Mouse (Mus musculus): ENCODE results near the gene Gm8279. TPM values are rescaled to one million over a fixed set of nuclear protein-coding genes. Genes with fewer than 3 reads are reported as not detected.
"Not testable (repeated sequence)": the region's sequence is repeated elsewhere in the genome, so short reads cannot be mapped to it uniquely, and the experiment has no call there.

The Gm8279 gene
- not detected for total RNA-seq (2021)
- long read RNA-seq, experiment 1: 0 reads
- long read RNA-seq, experiment 2: 0 reads

- intact Hi-C loops (cut with DNase I; ENCODE audit: low total_unique reads); DNase-seq: not testable (repeated sequence)
These were observed at the start of gene Gm8279 for GRCm38 (mm10) chr14:5131219-5131618. Gene Gm8279, plus strand, starts transcription at chr14:5131519.

- DNase-seq; intact Hi-C loops (cut with DNase I; ENCODE audit: low total_unique reads): not testable (repeated sequence)
These were observed 32.9 kb downstream of the Gm8279 start, which contains the start of gene Gm3317 for GRCm38 (mm10) chr14:5164235-5164634. Gene Gm3317, plus strand, starts transcription at chr14:5164535.

GRCm38 (mm10) chr14:5185493-5185892 lies 54.2 kb downstream of the Gm8279 start, which contains the start of gene Gm8271:
Gene Gm8271, plus strand, starts transcription at chr14:5185793.
- intact Hi-C loops (cut with DNase I; ENCODE audit: low total_unique reads): not testable (repeated sequence)

More at GRCm38 (mm10) chr14:5185493-5185892, 54.2 kb downstream of the Gm8279 start, which contains the start of gene Gm8271:
- DNase-seq: not testable (repeated sequence)

Other genes starting within 250 kb of the Gm8279 start
- not detected for gene Gm3278, start 239.1 kb upstream of the Gm8279 start, total RNA-seq (2021)
- gene Gm8297, start 147.6 kb upstream of the Gm8279 start, total RNA-seq (2021): not detected
- not detected for gene Gm3298, start 115.6 kb upstream of the Gm8279 start, total RNA-seq (2021)
- not detected for gene 4930555G01Rik, start 80.9 kb upstream of the Gm8279 start, total RNA-seq (2021)
- gene Gm8281, start 60.5 kb upstream of the Gm8279 start, total RNA-seq (2021): under 1 TPM in 1 of 2 experiments, not detected in 1; 0.18 TPM
- gene Gm3317, start 33.0 kb downstream of the Gm8279 start, total RNA-seq (2021): not detected
- not detected for gene Gm8271, start 54.3 kb downstream of the Gm8279 start, total RNA-seq (2021)
- not detected for gene Gm3526, start 129.1 kb downstream of the Gm8279 start, total RNA-seq (2021)
- not detected for gene Gm3542, start 203.4 kb downstream of the Gm8279 start, total RNA-seq (2021)